Mouse (Mus musculus) ovary, adult 18-20 months (tissue): ENCODE data around the gene Elovl7.

Experiments
- DNase-seq: peaks from one replicate; pipeline ENCODE4 v3.0.0; 2022; ENCODE audit warnings: low spot score, mixed read lengths

Elovl7 gene

GRCm38 (mm10) chr13:108245086-108245697, 31.0 kb downstream of the Elovl7 start:
- DNase-seq = no peak

- DNase-seq = no peak
These were observed 36.9 kb downstream of the Elovl7 start for GRCm38 (mm10) chr13:108251106-108251505.

- DNase-seq = no peak
These were observed 39.8 kb downstream of the Elovl7 start for GRCm38 (mm10) chr13:108253977-108254376.

- no peak for DNase-seq
These were observed 48.8 kb downstream of the Elovl7 start for GRCm38 (mm10) chr13:108263042-108263441.

- no peak for DNase-seq
These were observed 51.2 kb downstream of the Elovl7 start for GRCm38 (mm10) chr13:108265394-108265793.

GRCm38 (mm10) chr13:108267841-108268634, 53.8 kb downstream of the Elovl7 start:
- DNase-seq = no peak

GRCm38 (mm10) chr13:108271458-108272148, 57.4 kb downstream of the Elovl7 start:
- DNase-seq = no peak

- DNase-seq = no peak
These were observed 58.1 kb downstream of the Elovl7 start for GRCm38 (mm10) chr13:108272332-108272731.

- no peak for DNase-seq
These were observed 58.8 kb downstream of the Elovl7 start for GRCm38 (mm10) chr13:108273034-108273433.

- DNase-seq = no peak
These were observed 59.3 kb downstream of the Elovl7 start for GRCm38 (mm10) chr13:108273456-108273855.

- DNase-seq = no peak
These were observed 62.4 kb downstream of the Elovl7 start for GRCm38 (mm10) chr13:108276561-108276960.

- DNase-seq = no peak
These were observed 63.1 kb downstream of the Elovl7 start for GRCm38 (mm10) chr13:108277320-108277719.

GRCm38 (mm10) chr13:108278592-108278991, 64.4 kb downstream of the Elovl7 start:
- no peak for DNase-seq

GRCm38 (mm10) chr13:108284312-108284711, 70.1 kb downstream of the Elovl7 start:
- DNase-seq = no peak

- DNase-seq = no peak
These were observed 73.7 kb downstream of the Elovl7 start for GRCm38 (mm10) chr13:108287953-108288352.

GRCm38 (mm10) chr13:108289436-108289835, 75.2 kb downstream of the Elovl7 start:
- DNase-seq = no peak

- DNase-seq = no peak
These were observed 76.1 kb downstream of the Elovl7 start for GRCm38 (mm10) chr13:108290314-108290713.

GRCm38 (mm10) chr13:108297350-108298093, 83.3 kb downstream of the Elovl7 start:
- DNase-seq = no peak

- no peak for DNase-seq
These were observed 84.0 kb downstream of the Elovl7 start for GRCm38 (mm10) chr13:108298241-108298640.

- no peak for DNase-seq
These were observed 86.2 kb downstream of the Elovl7 start for GRCm38 (mm10) chr13:108300346-108300950.

GRCm38 (mm10) chr13:108301411-108301810, 87.2 kb downstream of the Elovl7 start:
- DNase-seq = no peak
